Mouse (Mus musculus): ENCODE data around the gene Cdkn2c.

DNA sequence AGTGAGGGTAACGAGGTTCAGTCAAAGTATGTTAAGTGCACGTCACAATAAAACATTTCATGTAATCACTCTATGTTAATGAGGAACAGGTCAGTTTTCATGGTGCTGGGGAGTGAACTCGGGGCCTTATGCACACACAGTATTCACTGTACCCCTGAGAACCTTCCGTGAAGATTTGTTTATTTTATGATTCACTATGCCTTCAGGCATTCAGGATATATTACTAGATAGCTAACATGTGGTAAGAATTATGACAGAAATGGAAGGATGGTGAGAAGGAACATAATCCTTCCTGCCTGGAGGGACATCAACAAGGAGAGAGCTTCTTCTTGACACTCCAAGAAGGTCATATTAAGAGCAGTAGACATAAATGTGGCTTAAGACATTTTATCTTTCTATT, 19.7 kb downstream of the Cdkn2c start:
- TF ChIP-seq CTCF (IDR thresholded peaks at IDR 0.05; ENCODE audit: insufficient read depth, low read length): no peak
- TF ChIP-seq POLR2A (IDR thresholded peaks at IDR 0.05; ENCODE audit: borderline replicate concordance, extremely low read depth, low read depth, low read length): no peak
